Comparison of ENCODE assay signal across 23 mouse cellular contexts in genomic region chr5:103537429-103537828, GRCm38 (mm10).
DNase-seq lines count a peak whose midpoint lies in the region; ATAC-seq and TF ChIP-seq lines count a peak whose summit lies in the region.
"Had no signal": no experiment of that assay in that cellular context is flagged by ENCODE, and none has a peak within 500 bp of the region (broad histone marks: within the 10 kb centered on the region; RNA-seq: fewer than 3 reads in every experiment).

No protein-coding gene starts in this region.

- WGBS in neural tube, embryonic 12.5 days, result 50% methylated on average over 4 of the region's 4 CpGs
- 34% methylated on average over 4 of the region's 4 CpGs for WGBS in neural tube, embryonic 15.5 days
- 36% methylated on average over 4 of the region's 4 CpGs for WGBS in midbrain, embryonic 16.5 days

- H3K27me3 ChIP-seq in neural tube, embryonic 12.5 days (replicated peaks), result no peaks in the 10 kb centered on the region
- H3K27me3 ChIP-seq in neural tube, embryonic 15.5 days (replicated peaks), result no peaks in the 10 kb centered on the region
- no peaks in the 10 kb centered on the region for H3K27me3 ChIP-seq in midbrain, embryonic 16.5 days (ENCODE audit: control insufficient read depth, insufficient read depth, low read depth, low read length)
- H3K27me3 ChIP-seq: CH12.LX; embryonic facial prominence, embryonic 12.5 days; forebrain, embryonic 15.5 days; heart, embryonic 13.5 days; hindbrain, embryonic 15.5 days; Patski had no signal

- no peak overlapping the region for H3K4me2 ChIP-seq in neural tube, embryonic 12.5 days (replicated peaks)
- no peak overlapping the region for H3K4me2 ChIP-seq in neural tube, embryonic 15.5 days
- H3K4me2 ChIP-seq in midbrain, embryonic 16.5 days (ENCODE audit: low read length), result no peak overlapping the region
- H3K4me2 ChIP-seq: embryonic facial prominence, embryonic 12.5 days; forebrain, embryonic 15.5 days; heart, embryonic 13.5 days; hindbrain, embryonic 15.5 days had no signal

- TF ChIP-seq POLR2A in brain, embryonic 14.5 days (IDR thresholded peaks at IDR 0.05; ENCODE audit: borderline replicate concordance, extremely low read depth, insufficient read depth, insufficient read length, poor library complexity, severe bottlenecking), result no peak

- TF ChIP-seq CTCF in brain, embryonic 14.5 days (IDR thresholded peaks at IDR 0.05; ENCODE audit: borderline replicate concordance, extremely low read depth, insufficient read depth, insufficient read length), result no peak

- H3K4me1 ChIP-seq in neural tube, embryonic 12.5 days, result no peaks in the 10 kb centered on the region
- H3K4me1 ChIP-seq in neural tube, embryonic 15.5 days, result 0 out of 2 replicates have a peak, but pooled peaks cover 3% of the 10 kb centered on the region
- H3K4me1 ChIP-seq in midbrain, embryonic 16.5 days (ENCODE audit: control insufficient read depth, insufficient read depth, low read length), result peaks cover 2% of the 10 kb centered on the region; the same call in 1 of the 2 replicates
- H3K4me1 ChIP-seq: hindbrain, embryonic 15.5 days had no signal

- peak; percentile 78 for ATAC-seq in frontal cortex, adult (ENCODE audit: low TSS enrichment)
- 0 out of 2 replicates have a peak, but pooled peaks have one; percentile 58 for ATAC-seq in neural tube, embryonic 12.5 days (ENCODE audit: low FRiP score, low read depth)
- no peak for ATAC-seq in neural tube, embryonic 15.5 days (ENCODE audit: low FRiP score)
- ATAC-seq in midbrain, embryonic 16.5 days, result peak; percentile 67
- ATAC-seq: activated CD4-positive, CD25-positive, alpha-beta regulatory T cell, adult 4 months; forebrain, embryonic 15.5 days; Patski had no signal

- no peak overlapping the region for H3K27ac ChIP-seq in neural tube, embryonic 12.5 days
- H3K27ac ChIP-seq in neural tube, embryonic 15.5 days (replicated peaks), result no peak overlapping the region
- H3K27ac ChIP-seq in midbrain, embryonic 16.5 days (ENCODE audit: low read length), result no peak overlapping the region
- H3K27ac ChIP-seq: embryonic facial prominence, embryonic 12.5 days; forebrain, embryonic 15.5 days; gastrocnemius, adult 2 months; heart, embryonic 13.5 days; hindbrain, embryonic 15.5 days had no signal

- no peak overlapping the region for H3K9ac ChIP-seq in neural tube, embryonic 12.5 days
- no peak overlapping the region for H3K9ac ChIP-seq in neural tube, embryonic 15.5 days (replicated peaks)
- H3K9ac ChIP-seq in midbrain, embryonic 16.5 days (ENCODE audit: low read depth, low read length), result no peak overlapping the region
- H3K9ac ChIP-seq: embryonic facial prominence, embryonic 12.5 days; forebrain, embryonic 15.5 days; heart, embryonic 13.5 days; hindbrain, embryonic 15.5 days had no signal

- no peak for DNase-seq in frontal cortex, postnatal 14 days (ENCODE audit: low spot score in 2 of 2)
- DNase-seq in brain, embryonic 14.5 days (ENCODE audit: low read depth), result peak; percentile 49
- no peak for DNase-seq in adrenal gland, postnatal 25 days
- DNase-seq in testis, postnatal 10 days (ENCODE audit: low spot score), result no peak
- DNase-seq: adrenal gland, postnatal 14 days; cerebellum, adult 11 months; cerebellum, adult 9-10 months; cerebellum, postnatal 25 days; gastrocnemius, adult 2 months; gastrocnemius, postnatal 25 days; heart, adult 11 months; heart, postnatal 36 days had no signal

- no peaks in the 10 kb centered on the region for H3K9me3 ChIP-seq in neural tube, embryonic 12.5 days
- no peaks in the 10 kb centered on the region for H3K9me3 ChIP-seq in neural tube, embryonic 15.5 days (replicated peaks)
- no peaks in the 10 kb centered on the region for H3K9me3 ChIP-seq in midbrain, embryonic 16.5 days (replicated peaks; ENCODE audit: control insufficient read depth, low read length, poor library complexity, severe bottlenecking)
- H3K9me3 ChIP-seq: embryonic facial prominence, embryonic 12.5 days; forebrain, embryonic 15.5 days; heart, embryonic 13.5 days; hindbrain, embryonic 15.5 days had no signal

- no peak overlapping the region for H3K4me3 ChIP-seq in neural tube, embryonic 12.5 days
- H3K4me3 ChIP-seq in neural tube, embryonic 15.5 days (replicated peaks), result no peak overlapping the region
- no peak overlapping the region for H3K4me3 ChIP-seq in midbrain, embryonic 16.5 days (ENCODE audit: low read depth, low read length)
- H3K4me3 ChIP-seq: embryonic facial prominence, embryonic 12.5 days; forebrain, embryonic 15.5 days; gastrocnemius, adult 2 months; heart, embryonic 13.5 days; hindbrain, embryonic 15.5 days had no signal

- H3K36me3 ChIP-seq in neural tube, embryonic 12.5 days, result peaks cover 10% of the 10 kb centered on the region
- H3K36me3 ChIP-seq in neural tube, embryonic 15.5 days, result no peaks in the 10 kb centered on the region
- H3K36me3 ChIP-seq in midbrain, embryonic 16.5 days (ENCODE audit: control insufficient read depth, insufficient read depth, low read length), result no peaks in the 10 kb centered on the region
- H3K36me3 ChIP-seq: forebrain, embryonic 15.5 days; hindbrain, embryonic 15.5 days had no signal
